Mouse (Mus musculus) embryonic facial prominence, embryonic 10.5 days (tissue): ENCODE measurements around the gene Gfm2. TPM values are rescaled to one million over a fixed set of nuclear protein-coding genes. Genes with fewer than 3 reads are reported as not detected.

Source experiments
- DNase-seq: peaks from one replicate; pipeline ENCODE4 v3.0.0-alpha.2; 2017; ENCODE audit warnings: low spot score
- H3K27ac ChIP-seq: fragments of 300-500 bp; sonication (generic); replicated peaks from 2 replicates; pipeline ENCODE4 v1.5.1; 2016; ENCODE audit warnings: mild to moderate bottlenecking
- H3K27me3 ChIP-seq: fragments of 300-500 bp; sonication (generic); replicated peaks from 2 replicates; pipeline ENCODE4 v1.6.1; 2016; ENCODE audit warnings: low read depth, mild to moderate bottlenecking; ENCODE audit not compliant: poor library complexity, severe bottlenecking
- H3K36me3 ChIP-seq: fragments of 300-500 bp; sonication (generic); replicated peaks from 2 replicates; pipeline ENCODE4 v1.6.1; 2016; ENCODE audit warnings: mild to moderate bottlenecking, moderate library complexity
- H3K4me1 ChIP-seq: fragments of 300-500 bp; sonication (generic); 2 replicates; pipeline ENCODE4 v1.6.1; 2016
- H3K4me3 ChIP-seq: fragments of 300-500 bp; sonication (generic); 2 replicates; pipeline ENCODE4 v1.5.1; 2016; ENCODE audit warnings: mild to moderate bottlenecking, moderate library complexity
- H3K9me3 ChIP-seq: fragments of 300-500 bp; sonication (generic); 2 replicates; pipeline ENCODE4 v1.6.1; 2016; ENCODE audit warnings: mild to moderate bottlenecking
- WGBS: fragments of 180-500 bp; shearing (Covaris S2); methylation state at CpG from one replicate; pipeline ENCODE4 v1.1.7; 2016; 5-methylcytosine and 5-hydroxymethylcytosine counted together
- polyA plus RNA-seq: library from polyadenylated mRNA; unstranded; fragments of >200 nt; fragmentation: Nextera tagmentation; extraction: Ambion mirVana; gene quantifications from 2 replicates; pipeline ENCODE4 v1.2.1, GENCODE M21; 2016

The Gfm2 gene
- polyA plus RNA-seq, 1 experiment from 2014 or later: 40.9 TPM

- Histone ChIP-seq H3K4me1 (no peaks in the 10 kb centered on the region), H3K36me3 (peaks cover 76% of the 10 kb centered on the region), H3K4me3 (no peak overlapping the region), H3K9me3 (no peaks in the 10 kb centered on the region), H3K27ac (no peak overlapping the region), H3K27me3 (no peaks in the 10 kb centered on the region)
- WGBS: 61% methylated on average over 4 of the region's 4 CpGs
- peak; percentile 17 for DNase-seq
Observed at GRCm38 (mm10) chr13:97145834-97146233, 8.1 kb downstream of the Gfm2 start.

GRCm38 (mm10) chr13:97175520-97176264 is 38.0 kb downstream of the Gfm2 start:
- H3K27me3 ChIP-seq: no peaks in the 10 kb centered on the region
- DNase-seq: no peak
- H3K27ac ChIP-seq: no peak overlapping the region
- WGBS: 89% methylated on average over 10 of the region's 10 CpGs
- peaks cover 93% of the 10 kb centered on the region for H3K36me3 ChIP-seq
- no peaks in the 10 kb centered on the region for H3K4me1 ChIP-seq
- H3K9me3 ChIP-seq: no peaks in the 10 kb centered on the region
- H3K4me3 ChIP-seq: no peak overlapping the region

- Histone ChIP-seq H3K36me3 (peaks cover 92% of the 10 kb centered on the region), H3K27me3 (no peaks in the 10 kb centered on the region), H3K9me3 (no peaks in the 10 kb centered on the region), H3K4me1 (no peaks in the 10 kb centered on the region), H3K4me3 (no peak overlapping the region), H3K27ac (no peak overlapping the region)
- WGBS: 90% methylated on average over 5 of the region's 5 CpGs
- no peak for DNase-seq
Observed at GRCm38 (mm10) chr13:97176731-97177130, 39.0 kb downstream of the Gfm2 start.

DNA sequence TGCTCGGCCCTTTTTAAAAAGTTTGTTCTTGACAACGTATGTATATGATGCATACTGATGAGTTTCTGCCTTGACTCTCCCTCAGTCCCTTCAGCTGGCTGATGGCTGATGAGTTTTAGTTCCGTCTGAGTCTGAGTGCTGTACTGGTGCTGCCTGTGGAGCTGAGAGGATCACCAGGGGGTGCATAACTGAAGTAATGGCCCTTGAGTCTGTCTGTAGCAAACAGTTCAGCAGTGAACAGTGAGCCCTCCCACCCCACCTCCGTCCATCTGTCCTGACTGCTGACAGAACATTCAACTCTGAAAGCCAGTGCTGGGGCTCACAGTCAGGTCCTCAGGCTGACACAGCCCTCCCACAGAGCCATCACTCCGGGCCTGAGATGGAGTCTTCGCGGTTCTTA is 41.2 kb downstream of the Gfm2 start:
- H3K27me3 ChIP-seq: no peaks in the 10 kb centered on the region

GRCm38 (mm10) chr13:97180113-97180828 is 42.5 kb downstream of the Gfm2 start:
- no peak for DNase-seq
- WGBS: 70% methylated on average over 6 of the region's 6 CpGs
- no peaks in the 10 kb centered on the region for H3K27me3 ChIP-seq

More for the DNA sequence above, 41.2 kb downstream of the Gfm2 start:
- no peaks in the 10 kb centered on the region for H3K4me1 ChIP-seq
- DNase-seq: no peak
- H3K36me3 ChIP-seq: peaks cover 85% of the 10 kb centered on the region
- no peak overlapping the region for H3K27ac ChIP-seq
- no peak overlapping the region for H3K4me3 ChIP-seq
- 77% methylated on average over 7 of the region's 7 CpGs for WGBS
- no peaks in the 10 kb centered on the region for H3K9me3 ChIP-seq

DNA sequence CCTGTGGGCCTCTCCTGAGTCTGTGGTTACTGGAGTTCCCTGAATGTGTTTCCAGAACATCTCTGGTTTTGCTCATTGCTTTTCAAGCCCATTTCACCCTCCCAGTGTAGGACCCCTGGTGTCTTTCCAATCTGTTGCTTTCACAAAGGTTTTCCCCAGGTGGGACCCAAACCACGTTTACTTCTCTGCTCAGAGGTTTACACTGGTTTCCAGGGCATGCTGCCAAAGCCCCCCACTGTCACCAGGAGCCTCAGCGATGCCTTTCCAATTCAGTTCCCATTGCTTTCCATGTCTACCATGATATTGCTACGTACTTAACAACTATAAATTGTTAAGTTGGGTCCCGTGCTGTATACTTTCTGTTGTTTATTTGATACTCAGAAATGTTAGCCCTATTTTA is 45.1 kb downstream of the Gfm2 start:
- Histone ChIP-seq H3K27me3 (no peaks in the 10 kb centered on the region), H3K4me3 (no peak overlapping the region), H3K9me3 (no peaks in the 10 kb centered on the region), H3K27ac (no peak overlapping the region), H3K36me3 (peaks cover 48% of the 10 kb centered on the region), H3K4me1 (peaks cover 3% of the 10 kb centered on the region; the same call in 1 of the 2 replicates)
- DNase-seq: no peak
- 78% methylated on average over 4 of the region's 4 CpGs for WGBS

More at GRCm38 (mm10) chr13:97180113-97180828, 42.5 kb downstream of the Gfm2 start:
- H3K9me3 ChIP-seq: no peaks in the 10 kb centered on the region
- H3K4me3 ChIP-seq: no peak overlapping the region
- H3K27ac ChIP-seq: no peak overlapping the region
- no peaks in the 10 kb centered on the region for H3K4me1 ChIP-seq
- peaks cover 71% of the 10 kb centered on the region for H3K36me3 ChIP-seq

DNA sequence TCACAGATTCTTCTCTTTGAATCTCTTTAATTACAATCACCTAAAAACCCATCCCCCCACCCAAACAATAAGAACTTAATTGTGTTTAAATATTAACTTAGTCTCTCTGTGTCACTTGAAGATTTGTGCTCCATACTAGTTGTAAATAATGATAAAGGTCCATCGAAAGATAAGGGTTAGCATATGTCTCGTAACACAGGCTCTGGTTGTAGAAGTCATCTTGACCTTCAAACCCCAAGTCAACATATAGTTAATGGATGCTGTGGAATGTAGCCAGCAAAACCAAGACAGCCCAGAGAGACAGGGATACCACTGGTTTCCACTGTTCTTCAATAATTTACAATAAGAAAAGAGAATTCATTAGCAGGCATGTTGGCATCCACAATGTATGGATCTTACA is 46.4 kb downstream of the Gfm2 start:
- Histone ChIP-seq H3K27ac (no peak overlapping the region), H3K4me1 (peaks cover 3% of the 10 kb centered on the region; the same call in 1 of the 2 replicates), H3K9me3 (no peaks in the 10 kb centered on the region), H3K4me3 (no peak overlapping the region), H3K36me3 (peaks cover 39% of the 10 kb centered on the region), H3K27me3 (no peaks in the 10 kb centered on the region)
- WGBS: 96% methylated on average over 2 of the region's 2 CpGs
- DNase-seq: no peak

DNA sequence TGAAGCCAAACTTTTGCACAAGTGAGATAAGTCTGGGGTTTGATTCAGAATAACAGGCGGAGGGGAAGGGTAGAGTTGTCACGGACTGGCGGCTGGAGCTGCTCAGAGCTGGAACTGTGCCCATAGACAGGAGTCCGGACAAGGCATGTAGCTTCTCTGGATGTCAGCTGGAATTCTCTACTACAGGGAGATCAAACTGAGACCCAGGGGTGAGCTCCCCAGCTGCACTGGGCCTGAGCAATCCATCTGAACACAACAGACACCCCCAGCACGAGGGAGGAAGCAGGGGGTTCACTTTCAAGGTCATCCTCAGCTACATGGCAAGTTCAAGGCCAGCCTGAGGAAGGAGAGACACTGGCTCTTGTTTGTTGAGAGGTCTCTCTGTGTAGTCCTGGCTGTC is 46.9 kb downstream of the Gfm2 start:
- DNase-seq: no peak
- WGBS: 87% methylated on average over 5 of the region's 5 CpGs

GRCm38 (mm10) chr13:97186346-97186745 is 48.6 kb downstream of the Gfm2 start:
- no peak for DNase-seq
- 84% methylated on average over 4 of the region's 4 CpGs for WGBS
- Histone ChIP-seq H3K4me3 (no peak overlapping the region), H3K27ac (no peak overlapping the region), H3K9me3 (no peaks in the 10 kb centered on the region), H3K36me3 (peaks cover 19% of the 10 kb centered on the region), H3K27me3 (no peaks in the 10 kb centered on the region), H3K4me1 (peaks cover 3% of the 10 kb centered on the region; the same call in 1 of the 2 replicates)

More for the DNA sequence above, 46.9 kb downstream of the Gfm2 start:
- H3K9me3 ChIP-seq: no peaks in the 10 kb centered on the region
- no peaks in the 10 kb centered on the region for H3K27me3 ChIP-seq
- no peak overlapping the region for H3K4me3 ChIP-seq
- H3K27ac ChIP-seq: no peak overlapping the region
- H3K36me3 ChIP-seq: peaks cover 34% of the 10 kb centered on the region
- peaks cover 3% of the 10 kb centered on the region; the same call in 1 of the 2 replicates for H3K4me1 ChIP-seq

GRCm38 (mm10) chr13:97187693-97188092 is 50.0 kb downstream of the Gfm2 start:
- no peak overlapping the region for H3K27ac ChIP-seq
- no peak overlapping the region for H3K4me3 ChIP-seq
- H3K9me3 ChIP-seq: no peaks in the 10 kb centered on the region
- peaks cover 3% of the 10 kb centered on the region; the same call in 1 of the 2 replicates for H3K4me1 ChIP-seq
- DNase-seq: no peak
- peaks cover 15% of the 10 kb centered on the region; the same call in 1 of the 2 replicates for H3K36me3 ChIP-seq
- H3K27me3 ChIP-seq: no peaks in the 10 kb centered on the region
- 86% methylated on average over 5 of the region's 5 CpGs for WGBS

DNA sequence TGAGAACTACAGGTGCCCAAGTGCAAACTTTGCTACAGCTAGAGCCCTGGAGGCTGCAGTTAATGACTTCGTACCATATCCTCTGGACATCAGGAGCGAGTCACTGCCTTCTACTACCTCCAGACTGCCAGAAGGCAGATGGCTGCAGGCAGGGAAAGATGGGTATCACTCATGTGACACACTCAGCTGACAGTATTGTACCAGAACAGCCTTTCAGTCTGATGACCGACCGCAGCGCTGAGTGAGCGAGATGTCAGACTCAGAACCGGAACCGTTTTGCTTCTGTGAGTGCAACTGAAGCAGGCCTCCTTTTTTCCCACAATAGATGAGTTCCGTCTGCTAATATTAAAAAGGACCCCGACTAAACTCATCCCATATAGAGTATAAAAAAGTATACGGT is 54.9 kb downstream of the Gfm2 start:
- Histone ChIP-seq H3K27ac (no peak overlapping the region), H3K4me3 (no peak overlapping the region), H3K27me3 (peaks cover 11% of the 10 kb centered on the region), H3K9me3 (no peaks in the 10 kb centered on the region), H3K4me1 (peaks cover 10% of the 10 kb centered on the region; the same call in 1 of the 2 replicates), H3K36me3 (0 out of 2 replicates have a peak, but pooled peaks cover 5% of the 10 kb centered on the region)
- no peak for DNase-seq
- WGBS: 90% methylated on average over 11 of the region's 11 CpGs

DNA sequence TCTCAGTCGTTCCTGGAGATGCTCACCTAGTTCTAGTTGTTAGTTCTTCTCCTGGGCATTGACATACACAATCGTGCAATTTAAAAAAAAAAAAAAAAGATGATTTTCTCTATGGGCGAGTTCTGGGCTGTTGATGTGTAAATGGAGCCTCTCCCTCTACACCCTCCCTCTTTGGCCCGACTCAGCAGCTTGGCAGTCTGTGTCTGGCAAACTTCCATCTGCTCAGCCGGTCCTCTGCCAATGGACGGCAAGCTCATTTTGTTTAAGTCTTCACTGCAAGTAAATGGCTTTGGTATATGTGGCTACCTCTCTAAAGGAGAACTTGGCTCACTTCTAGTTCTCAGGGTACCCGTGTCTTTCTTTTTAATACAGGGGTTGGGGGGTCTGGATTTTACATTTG is 55.7 kb downstream of the Gfm2 start:
- no peak for DNase-seq
- no peak overlapping the region for H3K27ac ChIP-seq
- no peak overlapping the region for H3K4me3 ChIP-seq
- peaks cover 17% of the 10 kb centered on the region; the same call in 1 of the 2 replicates for H3K4me1 ChIP-seq
- WGBS: 72% methylated on average over 7 of the region's 7 CpGs
- peaks cover 11% of the 10 kb centered on the region for H3K27me3 ChIP-seq
- H3K9me3 ChIP-seq: no peaks in the 10 kb centered on the region
- 0 out of 2 replicates have a peak, but pooled peaks cover 3% of the 10 kb centered on the region for H3K36me3 ChIP-seq
